In genomic region chr8:26267569-26267968, GRCm38 (mm10) we compare ENCODE assay signal across 15 mouse cellular contexts.
"Had no signal": no experiment of that assay in that cellular context is flagged by ENCODE, and none has a peak within 500 bp of the region (broad histone marks: within the 10 kb centered on the region; RNA-seq: fewer than 3 reads in every experiment).

No protein-coding gene starts in this region.

- H3K4me3 ChIP-seq: layer of hippocampus, adult 2 months; midbrain, embryonic 10.5 days; myocyte; neural tube, embryonic 15.5 days had no signal

- H3K4me2 ChIP-seq: liver, embryonic 11.5 days; lung, embryonic 14.5 days; neural tube, embryonic 15.5 days had no signal

- DNase-seq: kidney, adult 9 months; kidney, postnatal 36 days; lung, embryonic 14.5 days; lung, postnatal 10 days; lung, postnatal 4 days; midbrain, embryonic 14.5 days; right cerebral cortex, adult 18-20 months; thymus, postnatal 4 days had no signal

- H3K36me3 ChIP-seq: midbrain, embryonic 10.5 days; neural tube, embryonic 15.5 days had no signal

- H3K27ac ChIP-seq: kidney, postnatal 0 days; layer of hippocampus, adult 2 months; midbrain, embryonic 10.5 days; neural tube, embryonic 15.5 days; stomach, postnatal 0 days had no signal

- H3K9me3 ChIP-seq: midbrain, embryonic 10.5 days; neural tube, embryonic 15.5 days had no signal

- H3K9ac ChIP-seq: lung, embryonic 14.5 days; neural tube, embryonic 15.5 days had no signal
